ENCODE assay signal across 8 mouse cellular contexts in genomic region chr14:54360577-54361340, GRCm38 (mm10). TPM values are rescaled to one million over a fixed set of nuclear protein-coding genes. Genes with fewer than 3 reads are reported as not detected.
DNase-seq lines count a peak whose midpoint lies in the region; ATAC-seq lines count a peak whose summit lies in the region.

Gene Oxa1l (plus strand): TSS chr14:54360834.

- no peaks in the 10 kb centered on the region for H3K27me3 ChIP-seq in megakaryocyte, embryonic 14.5 days (replicated peaks)

- H3K36me3 ChIP-seq in megakaryocyte, embryonic 14.5 days (replicated peaks; ENCODE audit: low read length) = peaks cover 27% of the 10 kb centered on the region

- H3K4me1 ChIP-seq in megakaryocyte, embryonic 14.5 days = peaks cover 4% of the 10 kb centered on the region; the same call in 1 of the 2 replicates

- peak within 1 kb of the TSS; percentile 100 for H3K4me3 ChIP-seq in megakaryocyte, embryonic 14.5 days (replicated peaks)

- ATAC-seq in common myeloid progenitor, adult 5-6 weeks (replicated peaks; ENCODE audit: low read depth, poor library complexity, severe bottlenecking) = peak; percentile 94

- peaks cover 8% of the 10 kb centered on the region; the same call in 1 of the 2 replicates for H3K9me3 ChIP-seq in megakaryocyte, embryonic 14.5 days

- peak; percentile 97 for DNase-seq in ZHBTc4 (ENCODE audit: low read depth, low spot score)
- peak; percentile 89 for DNase-seq in gastrocnemius, adult 8-10 months (ENCODE audit: low spot score in 2 of 2)
- peak; percentile 94 for DNase-seq in hindlimb bud, embryonic 11.5 days (ENCODE audit: extremely low spot score, low read depth, low spot score)
- DNase-seq in left cerebral cortex, adult 8-10 months (ENCODE audit: low spot score in 2 of 2) = peak; percentile 89 to 94
- DNase-seq in right cerebral cortex, postnatal 10 days (ENCODE audit: low spot score in 2 of 2) = peak; percentile 96 to 98
- peak; percentile 97 for DNase-seq in urinary bladder, postnatal 25 days (ENCODE audit: low spot score)

RNA-seq across cellular contexts. Expression of gene Oxa1l, which starts in this region (rescaled TPM):
- 27.5 and 38.7 TPM in 2 replicates for total RNA-seq in common myeloid progenitor, adult 5-6 weeks (2017)
- 10 to 100 TPM; 39.6 to 46.8 (median 44.1) TPM for total RNA-seq in gastrocnemius, adult 8-10 months (2022)
- 10 to 100 TPM; 51.0 to 56.7 (median 55.1) TPM for total RNA-seq in left cerebral cortex, adult 8-10 months (2022)
- 42.4 and 55.2 TPM in 2 replicates for polyA plus RNA-seq in megakaryocyte, embryonic 14.5 days (2012; ENCODE audit: insufficient read depth, low replicate concordance)

Comparison
In these comparisons a context has a peak if more than half of its experiments do, and no peak if none do; other contexts are left out.
1. Peak in every context shown above with its lines: DNase-seq, ATAC-seq and H3K4me3 ChIP-seq.